Mouse (Mus musculus): Measurements from ENCODE around the gene Ston1. TPM values are rescaled to one million over a fixed set of nuclear protein-coding genes. Genes with fewer than 3 reads are reported as not detected.

Ston1 gene
- polyA plus RNA-seq (2014; fragmentation: Nextera tagmentation; extraction: Ambion mirVana): 2.3 and 3.4 TPM in 2 replicates

DNA sequence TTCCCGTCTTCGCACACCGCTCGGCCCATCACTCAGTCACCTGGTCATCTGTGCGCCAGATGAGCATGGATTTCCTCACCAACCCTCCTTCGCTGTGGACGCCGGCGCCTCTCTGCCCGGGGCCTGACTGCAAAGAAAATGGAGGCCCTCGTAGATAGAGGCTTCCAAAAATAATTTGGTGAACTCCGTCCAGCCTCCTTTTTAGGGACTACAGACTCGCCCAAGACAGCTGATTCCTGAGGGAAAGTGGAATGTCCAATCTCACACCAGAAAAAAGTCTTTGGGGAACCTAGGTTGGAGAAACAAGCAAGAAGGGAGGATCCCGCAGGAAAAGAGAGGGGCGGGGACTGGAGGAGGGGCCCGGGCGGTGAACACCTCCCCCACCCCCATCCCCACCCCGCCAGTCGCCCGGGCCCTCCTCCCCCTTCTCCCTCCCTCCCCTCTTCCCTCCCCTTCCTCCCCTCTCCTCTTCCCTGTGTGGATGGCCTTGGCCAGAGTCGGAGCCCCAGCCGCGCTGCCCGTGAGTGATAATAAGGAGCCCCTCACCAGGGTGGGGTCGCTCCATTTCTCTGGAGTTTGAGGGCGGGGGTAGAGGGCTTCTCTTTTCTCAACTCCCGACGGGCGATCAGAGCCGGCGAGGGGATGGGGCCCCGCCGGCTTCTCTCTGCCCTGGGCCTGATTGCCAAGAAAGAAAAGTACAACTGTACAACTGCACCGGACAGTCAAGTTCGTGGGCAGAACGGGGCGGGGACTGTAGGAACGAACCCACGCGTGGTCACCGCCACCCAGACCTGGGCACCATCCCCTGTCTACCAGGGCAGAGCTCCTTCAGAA is at the start of gene Ston1:
TSS of gene Ston1 (plus strand) at position 463 of the 834 bp plus-strand sequence.
- Histone ChIP-seq H3K27ac (peak within 1 kb of the TSS; percentile 67), H3K4me1 (replicated peaks; ENCODE audit: control insufficient read depth, insufficient read depth, low read length) (0 out of 2 replicates have a peak, but pooled peaks cover 11% of the 10 kb centered on the region), H3K4me2 (replicated peaks) (peak within 1 kb of the TSS; percentile 72), H3K36me3 (replicated peaks; ENCODE audit: control insufficient read depth, insufficient read depth) (0 out of 2 replicates have a peak, but pooled peaks cover under 1% of the 10 kb centered on the region), H3K9me3 (ENCODE audit: control insufficient read depth, low read length) (no peaks in the 10 kb centered on the region), H3K27me3 (ENCODE audit: control insufficient read depth, insufficient read depth, low read length) (no peaks in the 10 kb centered on the region), H3K9ac (peak within 1 kb of the TSS; percentile 63), H3K4me3 (replicated peaks; ENCODE audit: low read length) (peak within 1 kb of the TSS; percentile 49)
- peak; percentile 41 for DNase-seq (ENCODE audit: low spot score)
- under 1% methylated on average over 40 of the region's 41 CpGs for WGBS
- peak; percentile 85 for ATAC-seq (ENCODE audit: low FRiP score)

DNA sequence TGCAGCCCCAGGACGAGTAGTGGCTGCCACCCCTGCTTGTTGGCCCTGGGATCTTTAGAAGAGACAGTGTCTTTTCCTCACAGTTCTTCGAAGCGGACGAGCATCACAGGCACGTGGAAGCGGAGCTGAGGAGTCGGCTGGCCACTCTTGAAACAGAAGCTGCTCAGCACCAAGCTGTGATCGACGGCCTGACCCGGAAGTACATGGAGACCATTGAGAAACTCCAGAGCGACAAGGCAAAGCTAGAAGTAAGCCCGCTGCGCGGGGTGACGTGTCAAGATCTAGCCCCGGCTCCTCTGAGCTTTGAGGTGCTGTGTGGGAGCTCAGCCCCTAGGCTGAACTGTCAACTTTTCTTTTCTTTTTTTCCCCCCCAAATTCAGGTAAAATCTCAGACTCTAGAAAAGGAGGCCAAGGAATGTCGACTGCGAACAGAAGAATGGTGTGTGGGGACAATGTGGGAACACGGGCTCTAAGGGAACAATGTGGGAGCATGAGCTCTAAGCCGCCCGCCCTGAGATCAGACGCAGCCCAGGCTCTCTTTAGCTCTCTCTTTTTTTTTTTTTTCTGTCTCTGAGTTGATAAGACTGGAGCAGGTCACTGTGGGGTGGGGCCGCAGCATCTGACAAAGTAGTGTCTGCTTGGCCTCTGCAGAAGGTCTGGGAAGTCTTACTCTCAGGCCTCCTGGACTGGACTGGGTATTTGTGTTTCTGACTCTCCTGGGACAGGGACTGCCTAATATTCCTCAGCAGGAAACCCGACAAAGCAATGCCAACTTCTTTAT is 47.9 kb upstream of the Ston1 start:
- WGBS: 89% methylated on average over 24 of the region's 24 CpGs
- H3K4me1 ChIP-seq (replicated peaks; ENCODE audit: control insufficient read depth, insufficient read depth, low read length): no peaks in the 10 kb centered on the region
- no peak overlapping the region for H3K27ac ChIP-seq
- ATAC-seq (ENCODE audit: low FRiP score): no peak
- H3K27me3 ChIP-seq (ENCODE audit: control insufficient read depth, insufficient read depth, low read length): no peaks in the 10 kb centered on the region
- no peak for DNase-seq (ENCODE audit: low spot score)
- no peaks in the 10 kb centered on the region for H3K9me3 ChIP-seq (ENCODE audit: control insufficient read depth, low read length)
- H3K36me3 ChIP-seq (replicated peaks; ENCODE audit: control insufficient read depth, insufficient read depth): peaks cover 51% of the 10 kb centered on the region
- H3K4me2 ChIP-seq (replicated peaks): no peak overlapping the region
- H3K9ac ChIP-seq: no peak overlapping the region
- H3K4me3 ChIP-seq (replicated peaks; ENCODE audit: low read length): no peak overlapping the region

DNA sequence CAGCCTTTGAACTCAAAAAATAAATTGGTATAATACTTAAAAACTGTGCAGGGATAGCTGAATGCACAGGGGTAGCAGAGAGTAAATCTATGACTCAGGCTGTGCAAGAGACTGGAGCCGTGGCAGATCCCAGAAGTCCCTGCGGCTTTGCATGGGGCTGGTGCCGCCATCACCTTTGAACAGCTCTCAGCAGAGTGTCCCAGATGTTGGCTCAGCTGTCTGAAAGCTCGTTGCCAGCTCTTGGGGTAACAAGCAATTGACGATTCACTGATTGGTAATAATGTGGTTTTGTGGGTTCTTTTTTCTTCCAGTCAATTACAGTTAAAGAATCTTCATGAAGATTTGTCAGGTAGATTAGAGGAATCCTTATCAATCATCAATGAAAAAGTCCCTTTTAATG is 47.1 kb upstream of the Ston1 start:
- H3K4me3 ChIP-seq (replicated peaks; ENCODE audit: low read length): no peak overlapping the region
- 72% methylated on average over 5 of the region's 5 CpGs for WGBS
- no peaks in the 10 kb centered on the region for H3K9me3 ChIP-seq (ENCODE audit: control insufficient read depth, low read length)
- H3K9ac ChIP-seq: no peak overlapping the region
- ATAC-seq (ENCODE audit: low FRiP score) (no peak), DNase-seq (ENCODE audit: low spot score) (no peak)
- H3K4me2 ChIP-seq (replicated peaks): no peak overlapping the region
- no peak overlapping the region for H3K27ac ChIP-seq
- H3K4me1 ChIP-seq (replicated peaks; ENCODE audit: control insufficient read depth, insufficient read depth, low read length): no peaks in the 10 kb centered on the region
- H3K36me3 ChIP-seq (replicated peaks; ENCODE audit: control insufficient read depth, insufficient read depth): peaks cover 56% of the 10 kb centered on the region
- H3K27me3 ChIP-seq (ENCODE audit: control insufficient read depth, insufficient read depth, low read length): no peaks in the 10 kb centered on the region

DNA sequence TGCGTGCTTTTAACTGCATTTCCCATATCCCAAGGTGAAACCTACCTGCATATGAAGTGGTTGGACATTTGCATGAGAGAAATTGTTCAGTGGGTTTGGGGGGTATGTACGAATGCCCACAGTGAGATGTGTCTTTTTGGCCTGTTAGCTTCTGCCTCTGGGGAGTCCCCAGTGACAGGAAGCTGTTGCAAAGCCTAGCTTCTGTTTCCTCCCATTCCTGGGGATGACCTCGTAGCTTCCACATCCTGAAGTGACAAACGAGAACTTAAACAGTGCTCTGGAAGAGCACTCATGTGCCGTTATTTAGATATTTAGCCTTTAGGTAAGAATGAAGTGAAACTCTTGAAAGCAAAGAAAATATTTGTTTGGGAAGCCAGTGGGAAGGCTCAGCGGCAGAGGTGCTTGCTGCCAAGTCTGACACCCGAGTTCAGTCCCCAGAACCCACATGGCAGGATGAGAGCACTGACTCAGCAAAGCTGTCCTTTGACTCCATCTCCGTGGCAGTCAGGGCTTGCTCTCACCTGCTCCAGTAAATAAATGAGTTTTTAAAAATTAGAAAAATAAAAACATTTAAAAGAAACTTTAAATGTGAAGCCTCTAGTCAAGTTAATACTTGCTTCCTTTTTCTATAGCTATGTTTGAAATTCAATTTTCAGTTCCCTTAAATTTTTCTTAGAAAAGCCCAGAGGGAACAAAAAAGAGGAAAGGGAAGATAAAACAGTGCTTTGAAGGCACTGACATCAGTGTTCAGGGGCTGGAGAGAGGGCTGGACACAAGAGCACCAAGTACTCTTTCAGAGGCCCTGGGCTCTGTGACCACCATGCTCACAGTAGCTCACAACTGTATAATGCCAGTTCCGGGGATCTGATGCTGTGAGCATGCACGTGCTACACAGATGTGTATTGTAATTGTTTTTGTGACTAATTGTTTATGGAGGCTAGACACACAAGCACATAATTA is 46.2 kb upstream of the Ston1 start:
- H3K4me3 ChIP-seq (replicated peaks; ENCODE audit: low read length): no peak overlapping the region
- no peaks in the 10 kb centered on the region for H3K4me1 ChIP-seq (replicated peaks; ENCODE audit: control insufficient read depth, insufficient read depth, low read length)
- H3K36me3 ChIP-seq (replicated peaks; ENCODE audit: control insufficient read depth, insufficient read depth): peaks cover 56% of the 10 kb centered on the region
- ATAC-seq (ENCODE audit: low FRiP score) (no peak), DNase-seq (ENCODE audit: low spot score) (no peak)
- WGBS: 71% methylated on average over 10 of the region's 10 CpGs
- H3K27ac ChIP-seq: no peak overlapping the region
- no peak overlapping the region for H3K9ac ChIP-seq
- no peak overlapping the region for H3K4me2 ChIP-seq (replicated peaks)
- H3K27me3 ChIP-seq (ENCODE audit: control insufficient read depth, insufficient read depth, low read length): no peaks in the 10 kb centered on the region
- no peaks in the 10 kb centered on the region for H3K9me3 ChIP-seq (ENCODE audit: control insufficient read depth, low read length)

DNA sequence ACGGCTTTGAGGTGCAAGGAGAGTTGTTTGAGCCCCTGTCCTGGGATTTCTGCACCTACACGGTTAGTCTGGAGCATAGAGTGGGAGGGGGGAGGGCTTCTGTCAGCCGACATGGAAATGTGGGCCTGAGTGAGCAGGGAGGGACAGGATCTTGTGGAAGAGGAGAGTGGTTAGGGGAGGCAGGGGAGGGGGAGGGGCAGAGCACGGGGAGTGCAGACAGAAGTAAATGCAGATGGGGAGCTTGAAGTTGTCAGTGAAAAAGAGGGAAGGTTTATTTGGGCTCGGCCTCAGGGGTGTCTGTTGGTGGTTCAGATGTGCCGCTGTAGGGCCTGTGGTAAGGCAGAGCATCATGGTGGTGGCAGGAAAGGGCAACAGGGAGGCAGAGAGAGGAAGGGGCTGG is 44.9 kb upstream of the Ston1 start:
- WGBS: 26% methylated on average over 6 of the region's 6 CpGs
- Histone ChIP-seq H3K27ac (no peak overlapping the region), H3K27me3 (ENCODE audit: control insufficient read depth, insufficient read depth, low read length) (no peaks in the 10 kb centered on the region)

DNA sequence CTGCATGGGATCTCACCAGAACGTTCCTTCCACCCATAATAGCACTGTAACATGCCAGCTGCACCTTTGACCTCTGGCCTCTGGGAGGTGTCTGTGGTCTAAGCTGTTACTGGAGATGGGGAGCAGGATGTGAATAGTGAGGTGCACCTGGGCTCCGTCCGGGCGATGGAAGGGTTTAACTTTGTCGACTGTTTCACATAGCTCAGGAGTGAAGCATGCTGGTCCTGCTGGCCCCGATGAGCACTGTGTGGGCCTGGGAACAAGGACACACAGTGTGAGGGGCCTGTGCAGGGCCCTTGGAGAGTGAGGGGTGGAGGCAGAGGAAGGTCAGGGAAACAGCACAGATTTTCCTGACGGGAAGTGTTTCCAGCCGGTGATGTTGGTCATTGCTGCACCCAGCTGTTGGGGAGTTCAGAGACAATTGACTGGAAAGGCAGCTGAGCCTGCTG is 44.5 kb upstream of the Ston1 start:
- Histone ChIP-seq H3K27me3 (ENCODE audit: control insufficient read depth, insufficient read depth, low read length) (no peaks in the 10 kb centered on the region), H3K27ac (no peak overlapping the region), H3K4me1 (replicated peaks; ENCODE audit: control insufficient read depth, insufficient read depth, low read length) (no peaks in the 10 kb centered on the region), H3K36me3 (replicated peaks; ENCODE audit: control insufficient read depth, insufficient read depth) (peaks cover 59% of the 10 kb centered on the region), H3K4me2 (replicated peaks) (no peak overlapping the region), H3K9me3 (ENCODE audit: control insufficient read depth, low read length) (no peaks in the 10 kb centered on the region), H3K9ac (no peak overlapping the region), H3K4me3 (replicated peaks; ENCODE audit: low read length) (no peak overlapping the region)
- DNase-seq (ENCODE audit: low spot score) (no peak), ATAC-seq (ENCODE audit: low FRiP score) (peak; percentile 65; the same call in 1 of the 2 replicates)
- WGBS: 42% methylated on average over 8 of the region's 8 CpGs

More for the DNA sequence above, 44.9 kb upstream of the Ston1 start:
- no peak for ATAC-seq (ENCODE audit: low FRiP score)
- H3K9me3 ChIP-seq (ENCODE audit: control insufficient read depth, low read length): no peaks in the 10 kb centered on the region
- H3K9ac ChIP-seq: no peak overlapping the region
- no peak overlapping the region for H3K4me2 ChIP-seq (replicated peaks)
- H3K4me1 ChIP-seq (replicated peaks; ENCODE audit: control insufficient read depth, insufficient read depth, low read length): no peaks in the 10 kb centered on the region
- H3K4me3 ChIP-seq (replicated peaks; ENCODE audit: low read length): no peak overlapping the region
- peaks cover 60% of the 10 kb centered on the region for H3K36me3 ChIP-seq (replicated peaks; ENCODE audit: control insufficient read depth, insufficient read depth)
- DNase-seq (ENCODE audit: low spot score): no peak

DNA sequence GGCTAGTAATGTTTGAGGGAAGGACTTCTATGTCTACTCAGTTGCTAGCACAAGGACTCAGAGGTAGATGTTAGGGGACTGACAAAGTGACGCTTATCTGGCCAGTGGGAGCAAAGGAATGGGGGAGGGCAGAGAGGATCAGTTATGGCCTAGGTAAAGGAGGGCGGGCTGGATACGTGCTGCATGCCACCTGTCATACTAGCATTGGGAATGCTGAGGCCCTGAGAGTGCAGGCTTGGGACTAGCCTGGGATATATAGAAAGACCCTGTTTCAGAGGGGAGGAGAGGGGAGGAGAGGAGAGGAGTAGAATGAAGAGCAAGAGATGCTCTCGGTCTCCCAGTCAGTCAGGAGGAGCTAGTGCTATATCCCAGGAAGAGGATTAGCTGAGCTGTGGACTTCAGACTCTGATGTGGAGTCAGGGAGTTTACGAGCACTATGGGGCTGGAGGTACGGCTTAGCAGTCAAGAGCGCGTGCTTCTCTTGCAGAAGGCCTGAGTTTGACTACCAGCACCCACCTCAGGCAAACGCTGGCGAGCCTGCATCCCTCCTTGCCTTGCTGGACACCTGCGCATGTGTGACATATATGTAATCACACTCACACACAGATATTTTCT is 43.9 kb upstream of the Ston1 start:
- WGBS: 91% methylated on average over 11 of the region's 11 CpGs
- Histone ChIP-seq H3K36me3 (replicated peaks; ENCODE audit: control insufficient read depth, insufficient read depth) (peaks cover 59% of the 10 kb centered on the region), H3K9ac (no peak overlapping the region), H3K4me3 (replicated peaks; ENCODE audit: low read length) (no peak overlapping the region), H3K9me3 (ENCODE audit: control insufficient read depth, low read length) (no peaks in the 10 kb centered on the region), H3K27ac (no peak overlapping the region), H3K4me2 (replicated peaks) (no peak overlapping the region), H3K4me1 (replicated peaks; ENCODE audit: control insufficient read depth, insufficient read depth, low read length) (no peaks in the 10 kb centered on the region), H3K27me3 (ENCODE audit: control insufficient read depth, insufficient read depth, low read length) (no peaks in the 10 kb centered on the region)
- DNase-seq (ENCODE audit: low spot score) (no peak), ATAC-seq (ENCODE audit: low FRiP score) (no peak)

DNA sequence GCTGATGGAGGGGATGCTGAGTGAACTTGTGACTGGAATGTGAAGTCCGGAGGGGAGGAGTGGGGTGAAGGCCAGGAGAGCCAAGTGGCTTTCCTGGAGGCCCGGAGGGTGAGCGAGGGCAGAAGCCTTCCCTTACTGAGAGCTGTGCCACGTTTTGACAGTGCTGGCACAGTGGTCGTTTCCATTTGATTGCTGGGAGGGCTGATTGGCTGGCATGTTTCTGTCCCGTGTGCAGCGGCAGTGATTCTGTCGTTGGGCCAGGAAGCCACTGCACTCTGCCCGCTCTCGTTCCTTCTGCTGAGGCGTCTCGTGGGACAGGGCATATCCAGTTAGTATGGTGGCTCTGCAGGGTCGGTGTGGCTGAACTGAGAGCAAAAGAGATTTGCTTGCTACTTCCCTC is 41.3 kb upstream of the Ston1 start:
- H3K27me3 ChIP-seq (ENCODE audit: control insufficient read depth, insufficient read depth, low read length): no peaks in the 10 kb centered on the region
- H3K4me3 ChIP-seq (replicated peaks; ENCODE audit: low read length): no peak overlapping the region
- no peak overlapping the region for H3K27ac ChIP-seq
- H3K9ac ChIP-seq: no peak overlapping the region
- peaks cover 54% of the 10 kb centered on the region for H3K36me3 ChIP-seq (replicated peaks; ENCODE audit: control insufficient read depth, insufficient read depth)
- no peaks in the 10 kb centered on the region for H3K4me1 ChIP-seq (replicated peaks; ENCODE audit: control insufficient read depth, insufficient read depth, low read length)
- H3K9me3 ChIP-seq (ENCODE audit: control insufficient read depth, low read length): no peaks in the 10 kb centered on the region
- WGBS: 79% methylated on average over 13 of the region's 13 CpGs
- DNase-seq (ENCODE audit: low spot score) (no peak), ATAC-seq (ENCODE audit: low FRiP score) (no peak)
- no peak overlapping the region for H3K4me2 ChIP-seq (replicated peaks)
